Mouse (Mus musculus): ENCODE results near the gene Olfr1281. TPM values are rescaled to one million over a fixed set of nuclear protein-coding genes. Genes with fewer than 3 reads are reported as not detected.
"Not testable (repeated sequence)": the region's sequence is repeated elsewhere in the genome, so short reads cannot be mapped to it uniquely, and the experiment has no call there.

The Olfr1281 gene
- not detected for total RNA-seq (2021)
- long read RNA-seq, experiment 1: 0 reads
- long read RNA-seq, experiment 2: 0 reads

- intact Hi-C loops (cut with DNase I): no loop called here
- no peak for DNase-seq
Measured at GRCm38 (mm10) chr2:111326220-111326619, at the start of gene Olfr1281. TSS of gene Olfr1281 (plus strand) at chr2:111326520.

DNA sequence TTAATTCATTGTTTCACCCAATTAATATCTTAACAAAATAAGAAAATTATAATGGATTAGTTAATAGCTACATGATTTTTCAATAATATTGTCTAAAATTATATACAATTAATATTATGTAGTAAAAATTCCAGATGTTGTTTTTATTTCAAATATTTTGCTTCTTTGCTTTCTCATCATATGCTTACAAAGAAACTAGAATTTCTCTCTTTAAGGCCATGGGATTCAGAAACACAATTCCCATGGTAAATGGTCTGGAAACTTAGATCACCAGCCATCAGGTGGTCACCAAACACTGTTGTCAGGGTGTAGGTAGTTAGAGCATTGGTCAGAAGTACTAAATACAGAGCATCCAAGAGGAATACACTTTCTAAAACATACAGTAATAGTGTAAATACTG lies 36.5 kb upstream of the Olfr1281 start, which contains the start of gene Olfr1278:
TSS of gene Olfr1278 (plus strand) at position 301 of the 400 bp plus-strand sequence.
- intact Hi-C loops (cut with DNase I): no loop called here
- no peak for DNase-seq

DNA sequence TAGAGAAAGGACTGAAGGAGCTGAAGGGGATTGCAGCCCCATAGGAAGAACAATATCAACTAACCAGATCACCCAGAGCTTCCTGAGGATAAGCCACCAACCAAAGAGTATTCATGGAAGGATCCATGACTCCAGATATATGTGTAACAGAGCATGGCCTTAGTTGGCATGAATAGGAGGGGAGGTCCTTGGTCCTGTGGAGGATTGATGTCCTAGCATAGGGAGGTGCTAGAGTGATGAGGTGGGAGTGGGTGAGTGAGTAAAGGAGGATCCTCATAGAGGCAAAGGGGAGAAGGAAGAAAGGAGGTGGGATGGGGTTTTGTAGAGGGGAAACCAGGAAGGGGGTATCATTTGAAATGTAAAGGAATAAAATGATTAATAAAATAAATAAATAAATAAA lies 27.8 kb upstream of the Olfr1281 start:
- DNase-seq: no peak

GRCm38 (mm10) chr2:111300374-111300773 lies 25.9 kb upstream of the Olfr1281 start, which contains the start of gene Olfr1279:
TSS of gene Olfr1279 (plus strand) at chr2:111300635.
- intact Hi-C loops (cut with DNase I): no loop called here
- no peak for DNase-seq

More for the DNA sequence above, 27.8 kb upstream of the Olfr1281 start:
- intact Hi-C loops (cut with DNase I): no loop called here

GRCm38 (mm10) chr2:111313717-111314116 lies 12.6 kb upstream of the Olfr1281 start, which contains the start of gene Olfr1280:
TSS of gene Olfr1280 (plus strand) at chr2:111314017.
- no peak for DNase-seq
- intact Hi-C loops (cut with DNase I): loop anchor here (5.0 kb wide), 1 partner anchor 1279 kb away; no protein-coding TSS in a partner anchor

DNA sequence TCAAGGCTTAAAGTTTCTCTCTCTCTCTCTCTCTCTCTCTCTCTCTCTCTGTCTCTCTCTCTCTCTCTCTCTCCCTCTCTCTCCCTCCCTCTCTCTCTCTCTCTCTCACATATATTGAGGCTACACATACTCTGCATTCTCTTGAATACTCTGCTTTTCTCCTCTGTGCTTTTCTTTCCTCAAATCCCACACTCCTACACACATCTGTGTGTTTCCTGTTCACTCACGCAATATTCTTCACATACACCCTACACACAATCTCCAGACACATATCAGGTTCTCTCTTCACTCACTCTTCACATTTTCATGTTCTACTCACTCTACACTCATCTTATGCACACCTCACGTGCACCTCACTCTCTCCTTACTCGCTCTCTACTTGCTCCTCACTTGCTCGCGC lies 7.4 kb downstream of the Olfr1281 start:
- intact Hi-C loops (cut with DNase I); DNase-seq: not testable (repeated sequence)

DNA sequence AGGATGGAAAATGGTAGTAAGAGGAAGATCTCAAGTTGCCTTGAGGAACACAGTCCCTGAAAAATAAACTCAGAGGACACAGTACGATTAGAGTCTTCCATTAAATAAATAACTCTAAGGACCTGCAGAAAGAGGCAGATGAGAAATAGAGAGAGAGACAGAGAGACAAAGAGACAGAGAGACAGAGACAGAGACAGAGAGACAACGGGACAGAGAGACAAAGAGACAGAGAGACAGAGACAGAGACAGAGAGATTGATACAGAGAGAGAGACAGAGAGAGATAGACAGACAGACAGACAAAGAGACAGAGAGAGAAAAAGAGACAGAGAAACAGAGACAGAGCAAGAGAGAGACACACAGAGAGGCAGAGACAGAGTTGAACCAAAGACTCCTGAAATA lies 9.7 kb downstream of the Olfr1281 start, which contains the start of gene Olfr1282:
TSS of gene Olfr1282 (minus strand) at position 101 of the 400 bp plus-strand sequence.
- intact Hi-C loops (cut with DNase I): no loop called here

GRCm38 (mm10) chr2:111366490-111366889 lies 40.2 kb downstream of the Olfr1281 start, which contains the start of gene Olfr1283:
TSS of gene Olfr1283 (plus strand) at chr2:111366790.
- intact Hi-C loops (cut with DNase I): no loop called here
- no peak for DNase-seq

More for the DNA sequence above, 9.7 kb downstream of the Olfr1281 start, which contains the start of gene Olfr1282:
- DNase-seq: no peak

DNA sequence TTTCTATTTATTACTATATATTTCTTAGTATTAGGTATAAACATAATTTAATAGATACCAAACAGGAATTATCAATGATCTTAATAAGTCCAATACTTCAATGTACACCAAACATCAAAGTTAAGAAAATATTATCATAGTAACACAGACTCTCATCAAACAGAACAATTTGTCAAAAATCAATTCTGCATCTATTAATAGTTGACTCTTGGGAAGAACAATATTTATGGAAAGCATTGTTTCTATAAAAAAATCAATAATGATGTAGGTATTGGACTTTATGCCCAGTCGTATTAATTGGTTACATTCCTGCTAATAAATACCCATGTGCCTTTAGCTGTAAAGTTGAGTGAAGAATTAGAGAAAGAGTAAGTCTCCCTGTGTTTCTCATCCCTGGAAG lies 48.9 kb downstream of the Olfr1281 start, which contains the start of gene Olfr1284:
TSS of gene Olfr1284 (plus strand) at position 301 of the 400 bp plus-strand sequence.
- intact Hi-C loops (cut with DNase I): no loop called here
- no peak for DNase-seq

Other genes starting within 250 kb of the Olfr1281 start
- gene Gm13941, start 220.5 kb upstream of the Olfr1281 start, total RNA-seq (2021): not detected
- gene Gm15130, start 173.6 kb upstream of the Olfr1281 start, total RNA-seq (2021): not detected
- not detected for gene 4930430A15Rik, start 96.9 kb upstream of the Olfr1281 start, total RNA-seq (2021)
- not detected for gene Olfr1275, start 91.2 kb upstream of the Olfr1281 start, total RNA-seq (2021)
- not detected for gene Olfr1276, start 72.0 kb upstream of the Olfr1281 start, total RNA-seq (2021)
- not detected for gene Olfr1277, start 52.4 kb upstream of the Olfr1281 start, total RNA-seq (2021)
- not detected for gene Olfr1278, start 36.4 kb upstream of the Olfr1281 start, total RNA-seq (2021)
- gene Olfr1279, start 25.9 kb upstream of the Olfr1281 start, total RNA-seq (2021): not detected
- not detected for gene Olfr1280, start 12.5 kb upstream of the Olfr1281 start, total RNA-seq (2021)
- not detected for gene Olfr1282, start 9.6 kb downstream of the Olfr1281 start, total RNA-seq (2021)
- gene Olfr1283, start 40.3 kb downstream of the Olfr1281 start, total RNA-seq (2021): not detected
- not detected for gene Olfr1284, start 49.0 kb downstream of the Olfr1281 start, total RNA-seq (2021)
- not detected for gene Olfr1286, start 96.6 kb downstream of the Olfr1281 start, total RNA-seq (2021)
- gene Olfr1287, start 122.6 kb downstream of the Olfr1281 start, total RNA-seq (2021): not detected
- gene Olfr1288, start 147.6 kb downstream of the Olfr1281 start, total RNA-seq (2021): not detected
- not detected for gene Olfr1289, start 154.3 kb downstream of the Olfr1281 start, total RNA-seq (2021)
- not detected for gene Olfr1290, start 167.3 kb downstream of the Olfr1281 start, total RNA-seq (2021)
- not detected for gene Olfr1291-ps1, start 170.7 kb downstream of the Olfr1281 start, total RNA-seq (2021)
- gene Olfr1293-ps, start 198.7 kb downstream of the Olfr1281 start, total RNA-seq (2021): not detected
- not detected for gene Olfr1294, start 213.8 kb downstream of the Olfr1281 start, total RNA-seq (2021)
- gene Olfr1295, start 243.2 kb downstream of the Olfr1281 start, total RNA-seq (2021): not detected